Mouse (Mus musculus): Measurements from ENCODE around the gene Btf3. TPM values are rescaled to one million over a fixed set of nuclear protein-coding genes. Genes with fewer than 3 reads are reported as not detected.

Btf3 gene
- polyA plus RNA-seq, 1 experiment from 2014 or later, result 502 TPM

DNA sequence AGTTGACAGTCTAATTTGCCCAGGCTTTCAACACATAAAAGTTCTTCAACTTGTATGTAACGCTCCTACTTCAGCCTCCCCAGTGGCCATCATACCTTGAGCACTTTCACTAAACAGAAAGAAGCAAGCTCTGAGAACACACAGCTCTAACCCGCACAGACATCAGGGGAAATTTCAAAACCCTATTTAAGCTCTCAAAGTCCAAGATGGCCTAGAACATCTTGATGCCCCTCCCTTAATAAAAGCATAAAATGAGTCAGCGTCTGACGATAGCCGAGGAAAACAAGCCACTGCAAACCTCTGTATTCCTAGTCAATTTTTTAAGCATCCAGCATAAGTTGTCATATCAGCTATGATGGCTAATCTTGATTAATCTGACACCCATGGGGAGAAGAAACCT, 5.2 kb downstream of the Btf3 start:
- 92% methylated on average over 5 of the region's 5 CpGs for WGBS (ENCODE audit: missing documents)
- peaks cover 61% of the 10 kb centered on the region for H3K79me2 ChIP-seq (ENCODE audit: inconsistent target)
- H3K36me3 ChIP-seq (ENCODE audit: inconsistent target), result peaks cover 33% of the 10 kb centered on the region; the same call in 1 of the 2 replicates
- no peak overlapping the region for H3K27ac ChIP-seq
- no peak overlapping the region for H3K4me3 ChIP-seq (ENCODE audit: inconsistent target)

DNA sequence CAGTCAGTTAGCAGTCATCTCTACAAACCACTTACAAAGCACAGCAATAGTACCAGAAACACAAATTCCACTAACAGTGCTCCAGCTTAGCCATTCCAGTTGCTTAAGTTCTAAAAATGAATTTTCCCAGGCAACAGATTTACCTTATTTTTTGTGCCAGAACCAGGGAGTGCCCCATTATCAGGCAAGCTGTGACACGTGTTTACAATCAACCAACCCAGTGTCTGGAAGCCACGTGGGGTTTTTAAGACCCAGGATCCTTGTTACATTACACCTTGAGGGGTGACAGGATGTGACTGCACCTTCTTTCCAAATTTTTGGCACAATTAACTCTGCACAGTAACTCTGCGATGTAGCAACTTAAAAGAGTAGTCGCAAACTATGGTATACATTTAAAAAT, 8.1 kb downstream of the Btf3 start:
- peaks cover 35% of the 10 kb centered on the region for H3K79me2 ChIP-seq (ENCODE audit: inconsistent target)
- H3K36me3 ChIP-seq (ENCODE audit: inconsistent target), result peaks cover 33% of the 10 kb centered on the region; the same call in 1 of the 2 replicates
- no peak overlapping the region for H3K4me3 ChIP-seq (ENCODE audit: inconsistent target)
- WGBS (ENCODE audit: missing documents), result 93% methylated on average over 4 of the region's 4 CpGs
- no peak overlapping the region for H3K27ac ChIP-seq

DNA sequence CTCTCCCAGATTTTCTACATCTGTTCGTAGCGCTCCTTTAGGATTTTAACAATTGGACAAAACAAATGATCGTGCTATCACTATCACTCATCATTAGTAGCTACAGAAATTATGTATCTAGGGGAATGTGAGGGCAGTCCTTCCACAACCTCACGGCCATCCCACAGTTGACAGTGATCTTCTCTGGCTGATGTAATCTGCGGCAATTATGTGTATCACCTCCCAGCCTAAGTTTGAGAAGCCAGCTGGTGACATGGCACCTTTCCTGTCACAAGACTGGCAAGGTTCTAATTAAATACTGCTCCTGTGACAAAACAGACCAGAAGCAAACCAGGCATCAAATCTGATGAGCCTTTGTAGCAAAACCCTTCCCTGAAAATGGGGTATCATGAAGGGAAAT, 8.8 kb downstream of the Btf3 start:
- Histone ChIP-seq H3K27ac (no peak overlapping the region), H3K36me3 (ENCODE audit: inconsistent target) (peaks cover 28% of the 10 kb centered on the region; the same call in 1 of the 2 replicates)
- 96% methylated on average over 5 of the region's 5 CpGs for WGBS (ENCODE audit: missing documents)

DNA sequence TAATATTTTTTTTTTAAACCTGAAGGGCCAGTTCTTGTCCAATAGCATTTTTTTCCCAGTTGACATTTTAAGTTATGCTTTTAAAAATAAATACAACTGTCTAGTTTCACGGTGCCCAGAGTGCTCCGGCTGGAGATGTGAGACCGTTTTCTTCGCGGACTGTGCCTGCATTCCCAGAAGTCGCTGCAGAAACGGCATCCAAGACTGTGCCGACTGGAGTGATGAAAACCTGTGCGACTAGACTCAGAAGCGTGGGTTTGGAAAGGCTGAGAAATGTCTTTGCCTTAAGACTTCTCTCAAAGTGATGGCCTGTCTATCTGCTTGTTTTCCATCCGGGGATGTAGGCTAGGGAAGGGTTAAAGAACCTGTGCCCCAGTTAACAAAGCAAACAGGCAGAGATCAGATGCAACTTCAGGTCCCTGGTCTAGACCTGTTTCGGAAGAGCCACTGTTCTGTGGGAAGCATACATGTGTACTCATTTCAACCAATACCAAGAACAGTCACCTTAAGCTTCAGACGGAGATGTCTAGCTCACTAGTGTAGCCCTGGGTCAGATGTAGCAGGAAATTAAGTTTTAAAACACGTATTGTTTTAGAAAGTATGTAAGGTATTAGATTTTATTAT, 9.8 kb downstream of the Btf3 start:
- peaks cover 18% of the 10 kb centered on the region; the same call in 1 of the 2 replicates for H3K36me3 ChIP-seq (ENCODE audit: inconsistent target)
- no peak overlapping the region for H3K27ac ChIP-seq
- no peak overlapping the region for H3K4me3 ChIP-seq (ENCODE audit: inconsistent target)
- peaks cover 17% of the 10 kb centered on the region for H3K79me2 ChIP-seq (ENCODE audit: inconsistent target)
- 91% methylated on average over 14 of the region's 14 CpGs for WGBS (ENCODE audit: missing documents)

More for the DNA sequence above, 8.8 kb downstream of the Btf3 start:
- Histone ChIP-seq H3K79me2 (ENCODE audit: inconsistent target) (peaks cover 27% of the 10 kb centered on the region), H3K4me3 (ENCODE audit: inconsistent target) (no peak overlapping the region)

DNA sequence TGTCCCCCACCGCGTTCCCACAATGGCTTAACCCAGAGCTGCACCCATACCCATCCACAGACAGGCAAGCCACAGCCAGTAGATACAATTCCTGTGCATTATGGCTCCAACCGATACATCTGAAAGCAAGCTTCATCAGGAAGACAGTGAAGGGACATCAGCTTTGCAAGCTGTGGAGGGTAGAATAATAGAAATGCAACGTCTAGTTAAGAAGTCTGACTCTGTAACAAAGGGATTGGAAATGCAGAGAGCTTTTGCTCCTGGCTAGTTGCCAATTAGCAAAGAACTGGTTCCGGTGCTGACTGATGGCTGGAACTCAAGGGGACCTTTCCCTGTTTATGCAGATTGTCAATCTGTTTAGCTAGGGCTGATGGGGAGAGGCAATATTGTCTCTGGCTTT, 10.4 kb downstream of the Btf3 start:
- peaks cover 11% of the 10 kb centered on the region for H3K79me2 ChIP-seq (ENCODE audit: inconsistent target)
- H3K4me3 ChIP-seq (ENCODE audit: inconsistent target), result no peak overlapping the region
- WGBS (ENCODE audit: missing documents), result 73% methylated on average over 5 of the region's 5 CpGs
- H3K36me3 ChIP-seq (ENCODE audit: inconsistent target), result peaks cover 12% of the 10 kb centered on the region; the same call in 1 of the 2 replicates
- no peak overlapping the region for H3K27ac ChIP-seq

DNA sequence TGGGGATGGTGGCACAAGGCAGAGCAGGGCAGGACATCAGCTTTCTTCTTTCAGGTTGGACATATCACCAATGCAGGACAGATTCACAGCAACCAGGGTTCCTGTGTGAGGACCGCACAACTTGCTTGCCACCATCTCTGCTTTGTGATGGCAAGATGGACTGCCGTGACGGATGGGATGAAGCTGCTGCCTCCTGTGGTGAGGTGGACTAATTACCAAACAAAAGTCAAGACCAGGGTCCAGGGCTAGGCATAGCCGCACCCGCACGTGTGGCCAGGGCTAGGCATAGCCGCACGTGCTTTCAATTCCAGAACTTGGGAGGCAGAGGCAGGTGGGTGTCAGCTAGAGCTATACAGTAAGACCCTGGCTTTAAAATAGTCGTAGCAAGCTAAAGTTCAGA, 11.5 kb downstream of the Btf3 start:
- Histone ChIP-seq H3K4me3 (ENCODE audit: inconsistent target) (no peak overlapping the region), H3K36me3 (ENCODE audit: inconsistent target) (peaks cover 11% of the 10 kb centered on the region; the same call in 1 of the 2 replicates), H3K27ac (no peak overlapping the region), H3K79me2 (ENCODE audit: inconsistent target) (no peaks in the 10 kb centered on the region)
- WGBS (ENCODE audit: missing documents), result 93% methylated on average over 9 of the region's 9 CpGs

DNA sequence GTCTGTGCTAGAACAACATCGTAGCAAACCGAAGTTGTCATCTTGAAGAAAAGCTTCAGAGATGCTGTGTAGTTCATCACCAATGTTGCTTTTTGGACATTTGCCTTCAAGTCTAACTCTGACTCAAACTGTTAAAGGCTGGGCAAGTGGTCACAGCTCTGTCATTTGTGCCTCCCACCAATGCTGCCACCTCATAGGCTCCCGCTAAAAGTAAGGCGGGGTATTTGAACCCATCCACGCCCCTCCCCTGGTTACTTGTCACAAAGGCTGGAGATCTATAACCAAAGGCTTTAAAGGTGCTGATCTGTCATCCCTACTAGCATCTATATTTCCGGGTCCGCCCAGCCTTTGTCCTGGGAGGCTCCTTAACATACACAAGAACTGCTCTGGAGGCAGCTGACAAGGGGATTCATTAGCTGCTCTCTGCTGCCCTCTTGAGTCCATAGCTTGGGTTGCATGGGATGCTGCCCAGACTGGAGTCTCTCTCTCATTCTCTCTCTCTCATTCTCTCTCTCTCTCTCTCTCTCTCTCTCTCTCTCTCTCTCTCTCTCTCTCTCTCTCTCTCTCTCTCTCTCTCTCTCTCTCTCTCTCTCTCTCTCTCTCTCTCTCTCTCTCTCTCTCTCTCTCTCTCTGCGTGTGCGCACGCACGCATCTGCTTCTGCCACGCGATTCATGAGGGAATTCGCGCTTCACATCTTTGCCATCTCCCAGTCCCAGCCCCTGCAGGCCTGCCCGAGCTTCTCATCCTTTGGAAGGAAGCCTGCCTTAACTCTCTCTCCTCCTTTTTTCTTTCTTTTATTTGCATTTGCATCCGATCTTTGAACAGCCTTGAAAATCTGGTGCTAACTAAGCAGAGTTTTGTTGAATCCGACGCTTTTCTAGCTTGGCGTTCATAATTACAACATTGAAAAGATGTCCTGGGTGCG, 17.7 kb downstream of the Btf3 start:
- no peak overlapping the region for H3K27ac ChIP-seq
- H3K79me2 ChIP-seq (ENCODE audit: inconsistent target), result no peaks in the 10 kb centered on the region
- no peak overlapping the region for H3K4me3 ChIP-seq (ENCODE audit: inconsistent target)
- H3K36me3 ChIP-seq (ENCODE audit: inconsistent target), result no peaks in the 10 kb centered on the region
- WGBS (ENCODE audit: missing documents), result 59% methylated on average over 13 of the region's 21 CpGs

DNA sequence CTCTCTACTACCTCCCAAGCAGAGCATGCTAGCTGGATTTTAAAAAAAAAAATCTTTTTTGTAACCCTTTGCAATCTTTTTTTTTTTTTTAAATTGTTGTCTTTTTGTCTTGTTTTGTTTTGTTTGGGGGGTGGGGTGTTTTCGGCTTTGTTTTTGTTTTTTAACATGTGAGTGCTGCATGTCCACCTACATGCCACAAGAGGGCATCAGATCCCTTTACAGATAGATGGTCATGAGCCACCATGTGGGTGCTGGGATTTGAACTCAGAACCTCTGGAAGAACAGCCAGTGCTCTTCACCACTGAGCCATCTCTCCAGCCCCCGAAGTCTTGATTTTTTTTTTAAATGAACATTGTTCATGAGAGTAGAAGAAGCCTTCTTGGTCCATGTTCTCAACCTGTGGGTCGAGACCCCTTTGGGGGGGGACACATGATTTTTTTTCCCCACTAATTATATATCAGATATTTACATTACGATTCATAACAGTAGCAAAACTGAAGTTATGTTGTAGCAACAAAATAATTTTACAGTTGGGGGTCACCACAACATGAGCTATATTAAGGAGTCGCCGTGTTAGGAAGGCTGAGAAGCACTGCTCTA, 18.8 kb downstream of the Btf3 start:
- H3K36me3 ChIP-seq (ENCODE audit: inconsistent target), result no peaks in the 10 kb centered on the region
- no peaks in the 10 kb centered on the region for H3K79me2 ChIP-seq (ENCODE audit: inconsistent target)
- H3K4me3 ChIP-seq (ENCODE audit: inconsistent target), result no peak overlapping the region
- H3K27ac ChIP-seq, result no peak overlapping the region
- 98% methylated on average over 6 of the region's 6 CpGs for WGBS (ENCODE audit: missing documents)

DNA sequence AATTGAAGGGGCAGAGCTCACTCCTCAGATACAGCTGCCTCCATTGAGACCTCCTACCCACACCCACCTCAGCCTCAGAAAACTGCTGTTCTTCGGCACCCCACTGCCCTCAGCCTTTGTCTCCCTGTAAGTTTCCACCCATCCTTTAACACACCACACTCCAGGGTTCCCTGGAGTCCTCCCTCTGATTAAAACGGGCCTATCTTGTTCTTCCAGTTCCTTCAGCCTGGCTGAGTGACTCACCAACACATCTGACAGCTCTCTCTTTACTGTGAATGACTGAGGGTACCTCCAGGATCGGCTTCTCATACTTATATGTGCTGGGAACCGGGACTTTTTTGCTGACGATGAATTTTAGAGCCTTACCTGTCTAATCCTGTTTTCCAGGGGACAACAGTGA, 20.7 kb downstream of the Btf3 start:
- Histone ChIP-seq H3K36me3 (ENCODE audit: inconsistent target) (no peaks in the 10 kb centered on the region), H3K79me2 (ENCODE audit: inconsistent target) (no peaks in the 10 kb centered on the region), H3K4me3 (ENCODE audit: inconsistent target) (no peak overlapping the region), H3K27ac (no peak overlapping the region)
- WGBS (ENCODE audit: missing documents), result 81% methylated on average over 5 of the region's 5 CpGs

DNA sequence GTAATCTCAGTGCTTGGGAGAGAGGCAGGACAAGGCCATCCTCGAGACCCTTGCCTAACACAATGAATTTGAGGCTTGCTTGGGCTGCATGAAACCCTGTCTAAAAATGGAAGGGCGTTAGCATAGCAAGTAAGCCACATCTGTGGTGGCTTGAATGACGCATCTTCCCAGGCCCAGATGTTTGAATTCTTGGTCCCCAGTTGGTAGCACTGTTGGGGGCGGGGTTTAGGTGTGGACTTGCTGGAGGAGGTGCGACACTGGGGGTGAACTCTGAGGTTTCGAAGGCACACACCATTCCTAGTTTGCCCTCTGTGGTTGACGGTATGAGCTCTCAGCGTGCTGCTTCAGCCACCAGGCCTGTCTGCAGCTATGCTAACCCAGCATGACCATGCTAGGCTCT, 25.1 kb downstream of the Btf3 start:
- Histone ChIP-seq H3K36me3 (ENCODE audit: inconsistent target) (no peaks in the 10 kb centered on the region), H3K27ac (no peak overlapping the region), H3K79me2 (ENCODE audit: inconsistent target) (no peaks in the 10 kb centered on the region), H3K4me3 (ENCODE audit: inconsistent target) (no peak overlapping the region)
- 94% methylated on average over 8 of the region's 8 CpGs for WGBS (ENCODE audit: missing documents)

DNA sequence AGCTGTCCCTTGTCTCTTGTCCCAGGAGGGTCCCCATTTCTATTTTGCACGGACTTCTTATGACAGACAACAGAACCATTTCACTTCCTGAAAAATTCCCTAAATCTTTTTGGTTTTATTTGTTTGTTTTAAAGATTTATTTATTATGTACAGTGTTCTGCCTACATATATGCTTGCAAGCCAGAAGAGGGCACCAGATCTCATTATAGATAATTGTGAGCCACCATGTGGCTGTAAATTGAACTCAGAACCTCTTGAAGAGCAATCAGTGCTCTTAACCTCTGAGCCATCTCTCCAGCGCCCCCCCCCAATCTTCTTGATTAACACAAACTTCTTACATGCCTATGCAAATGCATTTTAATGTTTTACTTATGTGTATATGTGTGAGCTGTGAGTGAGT, 26.1 kb downstream of the Btf3 start:
- Histone ChIP-seq H3K27ac (no peak overlapping the region), H3K4me3 (ENCODE audit: inconsistent target) (no peak overlapping the region), H3K36me3 (ENCODE audit: inconsistent target) (no peaks in the 10 kb centered on the region), H3K79me2 (ENCODE audit: inconsistent target) (no peaks in the 10 kb centered on the region)
- WGBS (ENCODE audit: missing documents), result 51% methylated on average over 2 of the region's 2 CpGs

DNA sequence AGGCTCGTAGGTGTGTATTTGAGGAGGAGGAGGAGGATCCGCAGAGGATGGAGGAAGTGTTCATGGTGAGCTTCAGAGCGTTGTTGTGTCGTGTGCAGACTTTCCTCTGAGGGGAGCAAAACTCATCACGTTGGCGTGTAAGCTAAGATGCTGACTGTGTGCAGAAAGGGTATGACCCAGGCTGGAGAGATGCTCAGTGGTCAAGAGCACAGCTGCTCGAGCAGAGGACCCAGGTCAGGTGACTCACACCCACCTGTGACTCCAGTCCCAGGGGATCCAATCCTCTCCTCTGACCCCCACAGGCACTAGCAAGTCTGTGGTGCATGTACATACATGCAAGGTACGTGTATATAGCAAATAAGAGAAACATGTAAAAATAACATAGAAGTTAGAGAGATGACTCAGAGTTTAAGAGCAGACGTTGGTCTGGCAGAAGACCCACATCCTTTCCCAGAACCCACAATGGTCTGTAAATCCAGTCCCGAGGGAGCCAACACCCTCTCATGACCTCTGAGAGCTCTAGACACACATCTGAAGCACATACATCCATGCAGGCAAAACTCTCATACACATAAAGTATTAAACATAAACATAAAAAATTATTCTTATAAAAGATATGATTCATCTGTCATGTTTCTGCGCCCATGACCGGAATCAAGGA, 35.7 kb downstream of the Btf3 start:
- Histone ChIP-seq H3K36me3 (ENCODE audit: inconsistent target) (no peaks in the 10 kb centered on the region), H3K27ac (no peak overlapping the region), H3K79me2 (ENCODE audit: inconsistent target) (no peaks in the 10 kb centered on the region), H3K4me3 (ENCODE audit: inconsistent target) (no peak overlapping the region)
- WGBS (ENCODE audit: missing documents), result 67% methylated on average over 12 of the region's 12 CpGs

DNA sequence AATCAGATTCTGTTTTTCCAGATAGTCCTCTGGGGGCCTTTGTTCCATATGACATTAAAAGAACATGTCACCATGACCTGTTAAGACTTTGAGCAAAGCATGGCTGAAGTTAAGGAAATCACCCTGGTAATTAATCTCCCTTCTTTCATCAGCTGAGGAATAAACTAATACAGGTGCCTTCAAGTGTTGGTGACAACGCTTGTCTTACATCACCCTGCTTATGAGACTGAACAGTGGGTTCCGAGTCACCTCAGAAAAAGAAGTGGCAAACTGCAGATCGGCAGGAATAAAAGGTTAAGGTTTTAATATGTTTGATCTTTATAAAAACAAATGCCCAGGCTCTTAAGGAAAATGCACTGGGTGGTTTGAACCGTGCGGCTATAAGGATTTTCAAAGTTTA, 37.1 kb downstream of the Btf3 start, which contains the start of gene Gm21976:
TSS of gene Gm21976 (plus strand) at position 202 of the 400 bp plus-strand sequence.
- Histone ChIP-seq H3K27ac (no peak within 1 kb of the TSS), H3K36me3 (ENCODE audit: inconsistent target) (peaks cover 4% of the 10 kb centered on the region; the same call in 1 of the 2 replicates), H3K79me2 (ENCODE audit: inconsistent target) (no peaks in the 10 kb centered on the region), H3K4me3 (ENCODE audit: inconsistent target) (no peak within 1 kb of the TSS)
- WGBS (ENCODE audit: missing documents), result 90% methylated on average over 5 of the region's 5 CpGs

DNA sequence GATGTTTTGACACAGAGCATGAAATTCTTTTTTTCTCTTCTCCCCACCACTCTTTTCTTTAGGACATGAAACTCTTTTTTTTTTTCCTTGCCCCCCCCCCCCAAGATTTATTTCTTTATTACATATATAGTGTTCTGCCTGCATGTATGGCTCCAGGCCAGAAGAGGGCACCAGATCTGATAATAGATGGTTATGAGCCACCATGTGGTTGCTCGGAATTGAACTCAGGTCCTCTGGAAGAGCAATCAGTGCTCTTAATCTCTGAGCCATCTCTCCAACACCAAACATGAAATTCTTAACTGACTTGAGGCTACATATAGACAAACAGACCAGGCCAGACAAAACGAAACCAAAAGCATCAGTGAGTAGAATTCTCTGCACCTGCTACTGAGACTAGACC, 39.3 kb downstream of the Btf3 start:
- Histone ChIP-seq H3K4me3 (ENCODE audit: inconsistent target) (no peak overlapping the region), H3K27ac (no peak overlapping the region), H3K79me2 (ENCODE audit: inconsistent target) (no peaks in the 10 kb centered on the region), H3K36me3 (ENCODE audit: inconsistent target) (peaks cover 23% of the 10 kb centered on the region)
- 97% methylated on average over 2 of the region's 2 CpGs for WGBS (ENCODE audit: missing documents)

All from macrophage (primary cell).